In genomic region chr5:142412678-142413385, GRCm38 (mm10) we compare ENCODE assay signal across 9 mouse cellular contexts. TPM values are rescaled to one million over a fixed set of nuclear protein-coding genes. Genes with fewer than 3 reads are reported as not detected.
DNase-seq lines count a peak whose midpoint lies in the region; ATAC-seq and TF ChIP-seq lines count a peak whose summit lies in the region.
"Had no signal": no experiment of that assay in that cellular context is flagged by ENCODE, and none has a peak within 500 bp of the region (broad histone marks: within the 10 kb centered on the region; RNA-seq: fewer than 3 reads in every experiment).

No protein-coding gene starts in this region.

- intact Hi-C loops in gastrocnemius, adult 2 months (cut with DNase I): no loop called here

- WGBS in hindbrain, embryonic 10.5 days: 61% methylated on average over 6 of the region's 6 CpGs
- 49% methylated on average over 6 of the region's 6 CpGs for WGBS in hindbrain, embryonic 14.5 days
- WGBS in limb, embryonic 15.5 days: 49% methylated on average over 6 of the region's 6 CpGs

- H3K4me1 ChIP-seq in hindbrain, embryonic 10.5 days (replicated peaks): peaks cover 84% of the 10 kb centered on the region
- H3K4me1 ChIP-seq in hindbrain, embryonic 14.5 days (replicated peaks; ENCODE audit: control insufficient read depth, insufficient read depth, low read length): peaks cover 25% of the 10 kb centered on the region
- peaks cover 56% of the 10 kb centered on the region for H3K4me1 ChIP-seq in limb, embryonic 15.5 days

- no peak for TF ChIP-seq CTCF in gastrocnemius, adult 2 months (IDR thresholded peaks at IDR 0.05)

- DNase-seq in hindbrain, embryonic 10.5 days (ENCODE audit: low spot score): no peak
- DNase-seq in hindbrain, embryonic 14.5 days (ENCODE audit: low spot score): no peak
- DNase-seq in MN1 (ENCODE audit: low spot score): peak; percentile 76
- DNase-seq in gastrocnemius, adult 2 months: peak; percentile 82
- no peak for DNase-seq in thymus, postnatal 0 days (ENCODE audit: low spot score)
- no peak for DNase-seq in frontal cortex, postnatal 36 days (ENCODE audit: low spot score in 2 of 2)
- no peak for DNase-seq in thymus, postnatal 14 days

- H3K27me3 ChIP-seq in hindbrain, embryonic 10.5 days (ENCODE audit: insufficient read depth, poor library complexity, severe bottlenecking): no peaks in the 10 kb centered on the region
- no peaks in the 10 kb centered on the region for H3K27me3 ChIP-seq in hindbrain, embryonic 14.5 days (ENCODE audit: control insufficient read depth, insufficient read depth, low read length)
- H3K27me3 ChIP-seq in limb, embryonic 15.5 days: no peaks in the 10 kb centered on the region
- H3K27me3 ChIP-seq: stomach, embryonic 15.5 days had no signal

- ATAC-seq in hindbrain, embryonic 14.5 days (ENCODE audit: low FRiP score): no peak
- no peak for ATAC-seq in limb, embryonic 15.5 days (ENCODE audit: insufficient number of reproducible peaks, low FRiP score, low TSS enrichment, low read depth)

- no peak overlapping the region for H3K4me3 ChIP-seq in hindbrain, embryonic 10.5 days
- no peak overlapping the region for H3K4me3 ChIP-seq in hindbrain, embryonic 14.5 days (replicated peaks; ENCODE audit: low read length)
- no peak overlapping the region for H3K4me3 ChIP-seq in gastrocnemius, adult 2 months
- no peak overlapping the region for H3K4me3 ChIP-seq in limb, embryonic 15.5 days
- H3K4me3 ChIP-seq: stomach, embryonic 15.5 days had no signal

- peaks cover 49% of the 10 kb centered on the region for H3K36me3 ChIP-seq in hindbrain, embryonic 10.5 days
- no peaks in the 10 kb centered on the region for H3K36me3 ChIP-seq in hindbrain, embryonic 14.5 days (replicated peaks; ENCODE audit: control insufficient read depth, insufficient read depth)
- H3K36me3 ChIP-seq in limb, embryonic 15.5 days: peaks cover 2% of the 10 kb centered on the region; the same call in 1 of the 2 replicates
- H3K36me3 ChIP-seq: stomach, embryonic 15.5 days had no signal

- H3K9ac ChIP-seq in hindbrain, embryonic 14.5 days: no peak overlapping the region
- H3K9ac ChIP-seq in limb, embryonic 15.5 days: no peak overlapping the region
- H3K9ac ChIP-seq: stomach, embryonic 15.5 days had no signal

- H3K9me3 ChIP-seq in hindbrain, embryonic 10.5 days: no peaks in the 10 kb centered on the region
- H3K9me3 ChIP-seq in hindbrain, embryonic 14.5 days (ENCODE audit: control insufficient read depth, low read length): no peaks in the 10 kb centered on the region
- no peaks in the 10 kb centered on the region for H3K9me3 ChIP-seq in limb, embryonic 15.5 days
- H3K9me3 ChIP-seq: stomach, embryonic 15.5 days had no signal

- H3K4me2 ChIP-seq in hindbrain, embryonic 14.5 days (replicated peaks): no peak overlapping the region
- H3K4me2 ChIP-seq in limb, embryonic 15.5 days: no peak overlapping the region
- H3K4me2 ChIP-seq: stomach, embryonic 15.5 days had no signal

- H3K27ac ChIP-seq in hindbrain, embryonic 10.5 days: peak overlapping the region; percentile 54
- no peak overlapping the region for H3K27ac ChIP-seq in hindbrain, embryonic 14.5 days
- H3K27ac ChIP-seq in gastrocnemius, adult 2 months: peak overlapping the region; percentile 90
- peak overlapping the region; percentile 28 for H3K27ac ChIP-seq in limb, embryonic 15.5 days
- H3K27ac ChIP-seq: stomach, embryonic 15.5 days had no signal

RNA-seq across cellular contexts. Expression of gene Foxk1, which starts 11.5 kb away (rescaled TPM):
- polyA plus RNA-seq in hindbrain, embryonic 10.5 days (2016; fragmentation: Nextera tagmentation; extraction: Ambion mirVana): 5.2 and 5.5 TPM in 2 replicates
- polyA plus RNA-seq in hindbrain, embryonic 14.5 days (2014; fragmentation: Nextera tagmentation; extraction: Ambion mirVana): 5.4 and 5.9 TPM in 2 replicates
- total RNA-seq in gastrocnemius, adult 2 months (2021): 10 to 100 TPM; 12.2 to 18.9 TPM
- polyA plus RNA-seq in limb, embryonic 15.5 days (2015; fragmentation: Nextera tagmentation; extraction: Ambion mirVana): 4.4 and 5.3 TPM in 2 replicates
- polyA plus RNA-seq in thymus, postnatal 0 days (2015; fragmentation: Nextera tagmentation; extraction: Ambion mirVana): 2.9 and 5.1 TPM in 2 replicates

RNA-seq across cellular contexts. Expression of gene Ap5z1, which starts 50.9 kb away (rescaled TPM):
- 13.5 and 16.9 TPM in 2 replicates for polyA plus RNA-seq in hindbrain, embryonic 10.5 days (2016; fragmentation: Nextera tagmentation; extraction: Ambion mirVana)
- polyA plus RNA-seq in hindbrain, embryonic 14.5 days (2014; fragmentation: Nextera tagmentation; extraction: Ambion mirVana): 12.6 and 12.9 TPM in 2 replicates
- total RNA-seq in gastrocnemius, adult 2 months (2021): 1 to 10 TPM; 3.7 to 5.0 TPM
- polyA plus RNA-seq in limb, embryonic 15.5 days (2015; fragmentation: Nextera tagmentation; extraction: Ambion mirVana): 9.8 and 9.9 TPM in 2 replicates
- polyA plus RNA-seq in thymus, postnatal 0 days (2015; fragmentation: Nextera tagmentation; extraction: Ambion mirVana): 8.1 and 9.3 TPM in 2 replicates

Comparison
In these comparisons a context has a peak if more than half of its experiments do, and no peak if none do; other contexts are left out.
1. DNase-seq: peak in MN1 (single experiment) and gastrocnemius, adult 2 months (single experiment); none in hindbrain, embryonic 10.5 days (single experiment), hindbrain, embryonic 14.5 days (single experiment), thymus, postnatal 0 days (single experiment), frontal cortex, postnatal 36 days (0 of 2) and thymus, postnatal 14 days (single experiment).